Mouse (Mus musculus): Measurements from ENCODE around the gene Ankrd31. TPM values are rescaled to one million over a fixed set of nuclear protein-coding genes. Genes with fewer than 3 reads are reported as not detected.
"Not testable (repeated sequence)": the region's sequence is repeated elsewhere in the genome, so short reads cannot be mapped to it uniquely, and the experiment has no call there.

The Ankrd31 gene
- polyA plus RNA-seq, 1 experiment from 2014 or later, result 0.04 TPM

DNA sequence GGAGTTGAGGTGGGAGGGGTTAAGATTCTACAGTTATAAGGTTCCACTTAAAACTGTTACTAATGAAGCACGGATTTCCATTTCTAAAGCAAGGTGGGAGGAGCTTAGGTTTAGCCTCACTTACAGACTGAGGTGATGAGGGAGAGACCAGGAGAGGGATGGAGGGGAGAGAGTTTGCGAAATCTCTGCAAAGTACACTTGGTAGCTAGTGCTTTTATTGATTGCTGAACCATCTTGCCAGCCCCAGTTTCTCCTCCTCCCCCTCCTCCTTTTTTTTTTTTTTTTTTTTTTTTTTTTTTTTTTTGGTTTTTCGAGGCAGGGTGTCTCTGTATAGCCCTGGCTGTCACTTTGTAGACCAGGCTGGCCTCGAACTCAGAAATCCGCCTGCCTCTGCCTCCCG is 1.8 kb downstream of the Ankrd31 start:
- Histone ChIP-seq H3K4me3 (ENCODE audit: low read depth, low read length) (no peak overlapping the region), H3K4me2 (replicated peaks; ENCODE audit: low read depth) (no peak overlapping the region), H3K27me3 (replicated peaks; ENCODE audit: control insufficient read depth, insufficient read depth, low read length) (no peaks in the 10 kb centered on the region), H3K9me3 (ENCODE audit: control insufficient read depth) (no peaks in the 10 kb centered on the region), H3K9ac (ENCODE audit: low read depth, low read length) (no peak overlapping the region), H3K36me3 (ENCODE audit: control insufficient read depth, insufficient read depth) (no peaks in the 10 kb centered on the region), H3K27ac (ENCODE audit: low read depth, low read length) (no peak overlapping the region), H3K4me1 (replicated peaks; ENCODE audit: control insufficient read depth, insufficient read depth, low read length) (no peaks in the 10 kb centered on the region)
- no peak for TF ChIP-seq CTCF (IDR thresholded peaks at IDR 0.05; ENCODE audit: low read depth)
- no peak for ATAC-seq
- 87% methylated on average over 6 of the region's 6 CpGs for WGBS

DNA sequence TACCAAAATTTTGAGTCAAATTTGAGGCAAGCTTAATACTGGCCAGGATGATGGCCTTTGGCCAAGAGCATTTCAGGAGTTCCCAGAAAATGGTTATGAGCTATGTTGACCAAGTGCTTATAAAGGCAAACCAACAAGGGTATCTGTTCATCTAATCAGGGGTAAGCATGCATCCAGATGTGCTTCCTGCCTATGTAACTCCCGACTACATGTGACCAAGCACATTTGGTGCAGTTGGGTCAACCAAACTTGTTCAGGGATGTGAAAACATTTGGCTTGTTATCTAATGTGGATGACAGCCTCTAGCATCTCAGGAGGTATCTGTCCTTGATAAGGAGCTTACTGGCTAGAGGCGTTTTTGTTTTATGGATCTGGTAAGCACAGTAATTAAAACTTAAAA is 12.8 kb downstream of the Ankrd31 start:
- Histone ChIP-seq H3K4me1 (replicated peaks; ENCODE audit: control insufficient read depth, insufficient read depth, low read length) (no peaks in the 10 kb centered on the region), H3K9ac (ENCODE audit: low read depth, low read length) (no peak overlapping the region), H3K4me2 (replicated peaks; ENCODE audit: low read depth) (no peak overlapping the region), H3K4me3 (ENCODE audit: low read depth, low read length) (no peak overlapping the region), H3K9me3 (ENCODE audit: control insufficient read depth) (no peaks in the 10 kb centered on the region), H3K27ac (ENCODE audit: low read depth, low read length) (no peak overlapping the region), H3K27me3 (replicated peaks; ENCODE audit: control insufficient read depth, insufficient read depth, low read length) (no peaks in the 10 kb centered on the region), H3K36me3 (ENCODE audit: control insufficient read depth, insufficient read depth) (no peaks in the 10 kb centered on the region)
- ATAC-seq, result no peak
- no peak for TF ChIP-seq CTCF (IDR thresholded peaks at IDR 0.05; ENCODE audit: low read depth)
- 74% methylated on average over 2 of the region's 2 CpGs for WGBS

- 85% methylated on average over 5 of the region's 5 CpGs for WGBS
These were observed 38.0 kb downstream of the Ankrd31 start for GRCm38 (mm10) chr13:96786071-96786470.

GRCm38 (mm10) chr13:96793451-96793850 is 45.4 kb downstream of the Ankrd31 start:
- Histone ChIP-seq H3K4me1 (replicated peaks; ENCODE audit: control insufficient read depth, insufficient read depth, low read length) (no peaks in the 10 kb centered on the region), H3K9ac (ENCODE audit: low read depth, low read length) (no peak overlapping the region), H3K9me3 (ENCODE audit: control insufficient read depth) (no peaks in the 10 kb centered on the region), H3K27me3 (replicated peaks; ENCODE audit: control insufficient read depth, insufficient read depth, low read length) (no peaks in the 10 kb centered on the region), H3K27ac (ENCODE audit: low read depth, low read length) (no peak overlapping the region), H3K4me2 (replicated peaks; ENCODE audit: low read depth) (no peak overlapping the region), H3K4me3 (ENCODE audit: low read depth, low read length) (no peak overlapping the region), H3K36me3 (ENCODE audit: control insufficient read depth, insufficient read depth) (no peaks in the 10 kb centered on the region)
- no peak for TF ChIP-seq CTCF (IDR thresholded peaks at IDR 0.05; ENCODE audit: low read depth)
- no peak for ATAC-seq
- WGBS, result 85% methylated on average over 2 of the region's 2 CpGs

More at GRCm38 (mm10) chr13:96786071-96786470, 38.0 kb downstream of the Ankrd31 start:
- H3K9me3 ChIP-seq (ENCODE audit: control insufficient read depth); H3K4me3 ChIP-seq (ENCODE audit: low read depth, low read length); H3K27me3 ChIP-seq (replicated peaks; ENCODE audit: control insufficient read depth, insufficient read depth, low read length); ATAC-seq; H3K27ac ChIP-seq (ENCODE audit: low read depth, low read length); H3K36me3 ChIP-seq (ENCODE audit: control insufficient read depth, insufficient read depth); H3K4me1 ChIP-seq (replicated peaks; ENCODE audit: control insufficient read depth, insufficient read depth, low read length); H3K9ac ChIP-seq (ENCODE audit: low read depth, low read length); H3K4me2 ChIP-seq (replicated peaks; ENCODE audit: low read depth): not testable (repeated sequence)

DNA sequence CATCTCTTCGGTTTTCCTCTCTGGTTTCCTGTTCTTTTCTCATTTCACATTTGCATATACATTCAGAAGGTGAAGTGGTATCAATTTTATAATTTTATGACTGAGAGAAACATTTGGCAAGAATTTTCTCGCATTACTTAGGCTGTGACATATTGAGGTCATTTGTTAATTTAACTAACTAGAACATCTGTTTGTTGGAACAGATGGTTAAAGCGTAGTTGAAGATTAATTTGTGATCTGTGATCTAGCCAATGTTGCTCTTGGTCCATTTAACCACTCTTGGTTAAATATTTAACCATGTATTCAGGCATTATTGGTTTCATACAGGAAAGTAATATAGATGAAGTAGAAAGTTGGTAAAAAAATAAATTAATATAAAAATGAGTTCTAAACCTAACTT is 47.2 kb downstream of the Ankrd31 start:
- no peak for TF ChIP-seq CTCF (IDR thresholded peaks at IDR 0.05; ENCODE audit: low read depth)
- Histone ChIP-seq H3K9ac (ENCODE audit: low read depth, low read length) (no peak overlapping the region), H3K27ac (ENCODE audit: low read depth, low read length) (no peak overlapping the region), H3K36me3 (ENCODE audit: control insufficient read depth, insufficient read depth) (no peaks in the 10 kb centered on the region), H3K4me1 (replicated peaks; ENCODE audit: control insufficient read depth, insufficient read depth, low read length) (no peaks in the 10 kb centered on the region), H3K4me3 (ENCODE audit: low read depth, low read length) (no peak overlapping the region), H3K4me2 (replicated peaks; ENCODE audit: low read depth) (no peak overlapping the region), H3K27me3 (replicated peaks; ENCODE audit: control insufficient read depth, insufficient read depth, low read length) (no peaks in the 10 kb centered on the region), H3K9me3 (ENCODE audit: control insufficient read depth) (no peaks in the 10 kb centered on the region)
- ATAC-seq, result no peak
- 50% methylated on average over 3 of the region's 3 CpGs for WGBS

DNA sequence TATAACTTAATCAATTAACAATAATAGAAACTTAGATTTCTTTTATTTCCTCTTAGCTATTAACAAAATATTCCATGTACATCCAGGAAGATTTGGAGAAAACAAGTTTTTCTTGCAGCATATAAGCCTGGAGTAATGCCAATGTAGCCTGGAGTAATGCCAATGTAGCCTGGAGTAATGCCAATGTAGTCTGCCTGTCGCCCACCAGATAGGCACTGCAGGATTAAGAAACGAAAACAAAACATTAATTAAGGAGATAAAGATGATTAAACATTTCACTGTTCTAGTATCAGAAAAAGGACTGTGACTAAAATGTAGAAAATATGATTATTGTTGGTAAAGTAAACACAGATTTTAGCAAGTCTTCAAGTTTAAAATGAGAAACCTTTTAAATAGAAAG is 49.4 kb downstream of the Ankrd31 start:
- Histone ChIP-seq H3K4me1 (replicated peaks; ENCODE audit: control insufficient read depth, insufficient read depth, low read length) (no peaks in the 10 kb centered on the region), H3K4me3 (ENCODE audit: low read depth, low read length) (no peak overlapping the region), H3K9me3 (ENCODE audit: control insufficient read depth) (no peaks in the 10 kb centered on the region), H3K36me3 (ENCODE audit: control insufficient read depth, insufficient read depth) (no peaks in the 10 kb centered on the region), H3K27me3 (replicated peaks; ENCODE audit: control insufficient read depth, insufficient read depth, low read length) (no peaks in the 10 kb centered on the region), H3K4me2 (replicated peaks; ENCODE audit: low read depth) (no peak overlapping the region), H3K9ac (ENCODE audit: low read depth, low read length) (no peak overlapping the region), H3K27ac (ENCODE audit: low read depth, low read length) (no peak overlapping the region)
- no peak for ATAC-seq
- no peak for TF ChIP-seq CTCF (IDR thresholded peaks at IDR 0.05; ENCODE audit: low read depth)
- WGBS, result 37% methylated on average over 2 of the region's 2 CpGs

DNA sequence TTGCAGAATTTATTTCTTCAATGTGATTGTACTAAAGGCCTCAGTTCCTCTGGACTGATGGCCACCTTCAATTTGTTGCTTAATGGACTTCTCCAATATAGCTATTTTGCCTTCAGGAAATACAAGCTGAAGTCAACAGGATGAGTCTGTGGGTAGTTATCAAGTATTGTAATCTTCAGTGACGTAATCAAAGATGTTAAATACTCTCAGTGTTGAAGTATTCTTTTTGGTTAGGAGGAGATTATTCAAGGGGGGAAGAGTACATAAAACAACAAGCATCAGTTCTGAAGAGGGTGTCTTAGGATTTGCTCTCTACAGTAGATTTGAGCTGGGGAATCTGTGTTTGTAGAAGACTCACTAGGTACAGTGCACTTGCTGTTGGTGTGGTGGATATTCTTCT is 101.7 kb downstream of the Ankrd31 start:
- Histone ChIP-seq H3K36me3 (ENCODE audit: control insufficient read depth, insufficient read depth) (no peaks in the 10 kb centered on the region), H3K27ac (ENCODE audit: low read depth, low read length) (no peak overlapping the region), H3K4me2 (replicated peaks; ENCODE audit: low read depth) (no peak overlapping the region), H3K4me1 (replicated peaks; ENCODE audit: control insufficient read depth, insufficient read depth, low read length) (no peaks in the 10 kb centered on the region), H3K4me3 (ENCODE audit: low read depth, low read length) (no peak overlapping the region), H3K27me3 (replicated peaks; ENCODE audit: control insufficient read depth, insufficient read depth, low read length) (no peaks in the 10 kb centered on the region), H3K9ac (ENCODE audit: low read depth, low read length) (no peak overlapping the region), H3K9me3 (ENCODE audit: control insufficient read depth) (no peaks in the 10 kb centered on the region)
- no peak for TF ChIP-seq CTCF (IDR thresholded peaks at IDR 0.05; ENCODE audit: low read depth)
- no peak for ATAC-seq
- 87% methylated on average over 1 of the region's 1 CpGs for WGBS
